Mouse (Mus musculus): Measurements from ENCODE around the gene Abl2. TPM values are rescaled to one million over a fixed set of nuclear protein-coding genes. Genes with fewer than 3 reads are reported as not detected.
A peak's percentile ranks its signal among the peaks of the same experiment; 100 is the strongest.
"Not testable (repeated sequence)": the region's sequence is repeated elsewhere in the genome, so short reads cannot be mapped to it uniquely, and the experiment has no call there.

Gene Abl2
- total RNA-seq (2012; rRNA removed), result 41.1 and 42.3 TPM in 2 replicates

DNA sequence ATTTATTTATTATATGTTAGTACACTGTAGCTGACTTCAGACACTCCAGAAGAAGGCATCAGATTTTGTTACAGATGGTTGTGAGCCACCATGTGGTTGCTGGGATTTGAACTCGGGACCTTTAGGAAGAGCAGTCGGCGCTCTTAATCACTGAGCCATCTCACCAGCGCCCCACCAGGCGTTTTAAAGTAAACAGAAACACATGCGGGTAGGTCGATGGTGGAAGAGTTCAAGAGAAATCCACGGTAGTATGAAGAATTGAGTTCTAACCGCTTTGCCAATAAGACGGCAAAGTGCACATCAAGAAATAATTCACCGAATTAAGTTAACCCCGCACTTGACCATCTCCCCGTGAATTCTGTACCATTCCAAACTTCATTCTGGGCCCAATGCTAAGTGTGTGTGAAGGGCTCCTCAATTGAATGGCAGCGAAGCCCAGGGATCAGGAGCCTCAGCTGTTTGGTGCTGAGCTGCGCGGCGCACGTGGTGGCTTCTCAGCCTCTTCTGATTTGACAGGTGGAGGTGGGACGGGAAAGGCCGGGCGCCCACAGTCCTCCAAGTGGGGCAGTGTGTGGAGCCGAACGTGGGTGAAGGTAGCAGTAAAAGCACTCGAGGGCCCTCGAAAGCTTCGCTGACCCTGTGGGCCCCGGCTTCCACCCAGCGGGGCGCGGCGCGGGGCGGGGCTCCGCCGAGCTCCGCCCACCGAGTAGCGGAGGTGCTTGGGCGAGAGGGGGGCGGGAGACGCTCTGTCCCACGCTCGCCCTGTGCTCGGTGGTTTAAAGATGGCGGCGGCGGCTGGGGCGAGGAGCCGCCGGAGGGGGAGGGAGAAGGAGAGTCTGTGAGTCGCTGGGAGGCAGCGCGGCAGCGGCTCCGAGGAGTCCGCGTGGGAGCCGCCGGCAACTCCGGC, at the start of gene Abl2:
Gene Abl2 (plus strand): TSS at position 763 of the 907 bp plus-strand sequence.
- TF ChIP-seq ZNF384 (IDR thresholded peaks at IDR 0.05; ENCODE audit: low read depth, low read length) (no peak), HCFC1 (IDR thresholded peaks at IDR 0.05; ENCODE audit: borderline replicate concordance, insufficient read depth, low read length) (peak; percentile 39; the same call in 1 of the 2 replicates)
- Histone ChIP-seq H3K9me3 (ENCODE audit: control insufficient read depth, insufficient read depth, low read depth, low read length) (no peaks in the 10 kb centered on the region), H3K4me3 (ENCODE audit: insufficient read depth in 1 of 2, low read depth in 1 of 2, low read length in 2 of 2, poor library complexity in 1 of 2, severe bottlenecking in 1 of 2) (peak within 1 kb of the TSS; percentile 96 to 99), H3K36me3 (ENCODE audit: control insufficient read depth, insufficient read depth, low read length, poor library complexity, severe bottlenecking) (no peaks in the 10 kb centered on the region), H3K9ac (ENCODE audit: insufficient read depth, low read depth, low read length, poor library complexity, severe bottlenecking) (peak within 1 kb of the TSS; percentile 99), H3K27ac (ENCODE audit: insufficient read depth, low read depth, low read length, poor library complexity, severe bottlenecking) (peak within 1 kb of the TSS; percentile 76), H3K4me1 (ENCODE audit: control insufficient read depth in 2 of 2, insufficient read depth in 2 of 2, low read length in 2 of 2, poor library complexity in 1 of 2) (peaks cover 0 to 2% of the 10 kb centered on the region in 2 experiments; a peak in 1 of 4 replicates)
- in situ Hi-C loops (cut with MboI; ENCODE audit: low sequenced_read_pairs in 2 of 2, unreplicated experiment in 2 of 2), result no loop called here
- peak; percentile 81 for DNase-seq (ENCODE audit: low read depth, low spot score)

DNA sequence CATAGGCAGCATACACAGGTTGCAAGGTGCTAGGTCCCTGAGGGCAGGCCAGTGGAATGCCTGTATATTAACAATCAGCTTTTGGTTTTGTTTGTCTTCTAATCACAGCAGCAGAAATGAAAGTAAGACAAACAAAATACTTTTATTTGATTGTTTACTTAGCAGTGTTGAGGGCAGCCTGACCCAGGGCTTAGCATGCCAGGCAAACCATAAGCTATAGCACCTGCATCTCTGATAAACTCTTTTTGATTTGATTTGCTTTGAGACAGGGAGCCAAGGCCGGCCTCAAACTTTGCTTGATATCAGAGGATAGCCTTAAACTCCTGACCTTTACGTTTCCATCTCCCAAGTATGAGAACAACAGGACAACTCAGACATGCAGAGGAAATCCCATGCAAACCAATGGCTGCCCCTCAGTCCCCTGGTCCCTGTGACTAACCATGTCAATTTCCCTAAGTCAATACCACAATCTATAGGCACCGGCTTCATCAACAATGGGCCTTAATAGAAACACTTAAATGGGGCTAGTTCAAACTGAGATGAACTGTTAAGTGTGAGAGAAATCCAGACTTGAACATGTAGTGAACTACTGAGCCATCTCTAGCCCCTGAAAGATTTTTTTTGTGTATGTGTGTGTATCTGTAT, 38.3 kb upstream of the Abl2 start:
- no peak for DNase-seq (ENCODE audit: low read depth, low spot score)
- TF ChIP-seq ZC3H11A (IDR thresholded peaks at IDR 0.05; ENCODE audit: borderline replicate concordance, low read depth, low read length) (no peak), MAFK (IDR thresholded peaks at IDR 0.05; ENCODE audit: insufficient read depth, low read depth, low read length) (no peak), ZNF384 (IDR thresholded peaks at IDR 0.05; ENCODE audit: low read depth, low read length) (no peak), HCFC1 (IDR thresholded peaks at IDR 0.05; ENCODE audit: borderline replicate concordance, insufficient read depth, low read length) (no peak), CHD2 (IDR thresholded peaks at IDR 0.05; ENCODE audit: low read depth, low read length) (no peak)
- Histone ChIP-seq H3K9me3 (ENCODE audit: control insufficient read depth, insufficient read depth, low read depth, low read length) (0 out of 2 replicates have a peak, but pooled peaks cover 2% of the 10 kb centered on the region), H3K9ac (ENCODE audit: insufficient read depth, low read depth, low read length, poor library complexity, severe bottlenecking) (no peak overlapping the region), H3K4me1 (ENCODE audit: control insufficient read depth in 2 of 2, insufficient read depth in 2 of 2, low read length in 2 of 2, poor library complexity in 1 of 2) (no peaks in the 10 kb centered on the region), H3K27ac (ENCODE audit: insufficient read depth, low read depth, low read length, poor library complexity, severe bottlenecking) (no peak overlapping the region), H3K36me3 (ENCODE audit: control insufficient read depth, insufficient read depth, low read length, poor library complexity, severe bottlenecking) (no peaks in the 10 kb centered on the region), H3K4me3 (ENCODE audit: insufficient read depth in 1 of 2, low read depth in 1 of 2, low read length in 2 of 2, poor library complexity in 1 of 2, severe bottlenecking in 1 of 2) (no peak overlapping the region)
- in situ Hi-C loops (cut with MboI; ENCODE audit: low sequenced_read_pairs in 2 of 2, unreplicated experiment in 2 of 2), result no loop called here

DNA sequence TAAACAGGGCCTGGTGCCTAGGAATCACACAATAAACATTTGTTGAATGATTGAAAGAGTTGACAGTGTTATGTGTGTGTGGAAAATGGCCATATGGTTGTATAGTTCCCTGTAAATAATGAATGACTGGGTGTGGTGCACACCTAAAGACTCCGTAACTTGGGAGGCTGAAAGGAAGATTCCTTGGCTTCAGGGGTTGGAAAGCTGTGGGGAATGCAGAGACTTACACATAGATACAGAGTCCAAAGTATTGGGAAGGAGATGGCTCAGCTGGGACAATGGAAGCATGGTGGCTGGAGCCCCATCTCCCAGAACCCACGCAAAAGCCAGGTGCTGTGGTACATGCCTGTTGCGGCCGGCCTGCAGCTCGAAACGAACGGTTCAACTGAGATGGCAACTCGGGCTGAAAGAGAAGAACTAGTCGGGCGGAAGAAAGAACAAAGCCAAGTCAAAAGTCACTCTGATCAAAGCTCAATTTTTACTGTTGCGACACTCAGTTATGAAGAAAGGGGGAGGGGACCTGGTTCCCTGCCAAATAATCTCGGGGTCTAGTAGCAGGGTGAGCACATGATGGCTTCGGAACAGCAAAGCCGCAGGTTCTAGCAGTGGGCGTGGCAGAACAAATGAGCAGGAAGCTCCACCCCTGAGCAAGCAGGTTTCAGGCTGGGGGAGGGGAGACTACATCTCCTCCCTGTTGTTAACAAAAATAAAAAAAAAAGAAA, 36.6 kb upstream of the Abl2 start:
- Histone ChIP-seq H3K9ac (ENCODE audit: insufficient read depth, low read depth, low read length, poor library complexity, severe bottlenecking) (no peak overlapping the region), H3K9me3 (ENCODE audit: control insufficient read depth, insufficient read depth, low read depth, low read length) (0 out of 2 replicates have a peak, but pooled peaks cover 2% of the 10 kb centered on the region), H3K36me3 (ENCODE audit: control insufficient read depth, insufficient read depth, low read length, poor library complexity, severe bottlenecking) (no peaks in the 10 kb centered on the region), H3K4me1 (ENCODE audit: control insufficient read depth in 2 of 2, insufficient read depth in 2 of 2, low read length in 2 of 2, poor library complexity in 1 of 2) (no peaks in the 10 kb centered on the region), H3K27ac (ENCODE audit: insufficient read depth, low read depth, low read length, poor library complexity, severe bottlenecking) (no peak overlapping the region), H3K4me3 (ENCODE audit: insufficient read depth in 1 of 2, low read depth in 1 of 2, low read length in 2 of 2, poor library complexity in 1 of 2, severe bottlenecking in 1 of 2) (no peak overlapping the region)
- TF ChIP-seq HCFC1 (IDR thresholded peaks at IDR 0.05; ENCODE audit: borderline replicate concordance, insufficient read depth, low read length) (no peak), ZNF384 (IDR thresholded peaks at IDR 0.05; ENCODE audit: low read depth, low read length) (no peak), ZC3H11A (IDR thresholded peaks at IDR 0.05; ENCODE audit: borderline replicate concordance, low read depth, low read length) (no peak), CHD2 (IDR thresholded peaks at IDR 0.05; ENCODE audit: low read depth, low read length) (no peak), MAFK (IDR thresholded peaks at IDR 0.05; ENCODE audit: insufficient read depth, low read depth, low read length) (no peak)
- no peak for DNase-seq (ENCODE audit: low read depth, low spot score)
- in situ Hi-C loops (cut with MboI; ENCODE audit: low sequenced_read_pairs in 2 of 2, unreplicated experiment in 2 of 2), result no loop called here

DNA sequence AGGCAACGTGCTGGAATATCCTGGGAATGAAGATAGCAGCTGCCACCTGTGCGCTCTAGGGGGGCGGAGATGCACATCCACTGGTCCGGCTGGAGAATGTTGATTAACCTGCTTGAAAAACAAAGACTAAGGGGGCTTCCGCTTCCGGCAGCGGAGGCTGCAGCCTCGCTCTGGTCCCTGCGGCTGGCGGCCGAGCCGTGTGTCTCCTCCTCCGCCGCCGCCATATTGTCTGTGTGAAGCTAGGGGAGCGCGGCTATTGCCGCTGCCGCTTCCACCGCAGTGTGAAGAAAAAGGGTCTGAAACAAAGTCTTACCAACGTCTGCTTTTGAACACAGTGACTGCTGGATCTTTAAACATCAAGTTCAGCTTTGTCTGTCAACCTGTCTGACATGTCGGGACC, 34.7 kb upstream of the Abl2 start, which contains the start of gene Gm10031:
Gene Gm10031 (plus strand): TSS at position 171 of the 400 bp plus-strand sequence.
- H3K27ac ChIP-seq (ENCODE audit: insufficient read depth, low read depth, low read length, poor library complexity, severe bottlenecking); H3K36me3 ChIP-seq (ENCODE audit: control insufficient read depth, insufficient read depth, low read length, poor library complexity, severe bottlenecking); H3K9me3 ChIP-seq (ENCODE audit: control insufficient read depth, insufficient read depth, low read depth, low read length); H3K4me3 ChIP-seq (ENCODE audit: insufficient read depth in 1 of 2, low read depth in 1 of 2, low read length in 2 of 2, poor library complexity in 1 of 2, severe bottlenecking in 1 of 2); DNase-seq (ENCODE audit: low read depth, low spot score); H3K9ac ChIP-seq (ENCODE audit: insufficient read depth, low read depth, low read length, poor library complexity, severe bottlenecking); H3K4me1 ChIP-seq (ENCODE audit: control insufficient read depth in 2 of 2, insufficient read depth in 2 of 2, low read length in 2 of 2, poor library complexity in 1 of 2); in situ Hi-C loops (cut with MboI; ENCODE audit: low sequenced_read_pairs in 2 of 2, unreplicated experiment in 2 of 2): not testable (repeated sequence)

DNA sequence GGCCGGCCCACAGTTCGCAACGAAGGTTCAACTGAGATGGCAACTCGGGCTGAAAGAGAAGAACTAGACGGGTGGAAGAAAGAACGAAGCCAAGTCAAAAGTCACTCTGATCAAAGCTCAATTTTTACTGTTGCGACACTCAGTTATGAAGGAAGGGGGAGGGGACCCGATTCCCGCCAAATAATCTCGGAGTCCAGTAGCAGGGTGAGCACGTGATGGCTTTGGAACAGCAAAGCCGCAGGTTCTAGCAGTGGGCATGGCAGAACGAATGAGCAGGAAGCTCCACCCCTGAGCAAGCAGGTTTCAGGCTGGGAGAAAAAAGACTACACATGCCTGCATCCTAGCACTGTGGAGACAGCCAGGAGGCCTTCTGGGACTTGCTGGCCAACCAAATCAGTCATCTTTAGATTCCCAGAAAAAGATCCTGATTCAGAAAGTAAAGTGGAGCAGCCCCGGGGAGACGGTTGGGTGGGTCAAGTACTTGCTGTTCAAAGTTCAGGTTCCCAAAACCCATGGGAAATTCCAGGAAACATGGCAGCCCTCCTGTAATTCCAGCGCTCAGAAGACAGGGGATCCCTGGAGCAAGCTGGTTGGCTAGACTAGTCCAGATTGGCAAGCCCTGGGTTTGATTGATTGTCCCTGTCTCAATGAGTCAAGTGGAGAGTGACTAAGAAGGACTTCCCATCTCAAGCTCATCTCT, 26.0 kb upstream of the Abl2 start:
- H3K9me3 ChIP-seq (ENCODE audit: control insufficient read depth, insufficient read depth, low read depth, low read length); in situ Hi-C loops (cut with MboI; ENCODE audit: low sequenced_read_pairs in 2 of 2, unreplicated experiment in 2 of 2): not testable (repeated sequence)

More for the DNA sequence above, 26.0 kb upstream of the Abl2 start:
- not testable (repeated sequence) for H3K27ac ChIP-seq (ENCODE audit: insufficient read depth, low read depth, low read length, poor library complexity, severe bottlenecking); H3K4me1 ChIP-seq (ENCODE audit: control insufficient read depth in 2 of 2, insufficient read depth in 2 of 2, low read length in 2 of 2, poor library complexity in 1 of 2); DNase-seq (ENCODE audit: low read depth, low spot score); H3K36me3 ChIP-seq (ENCODE audit: control insufficient read depth, insufficient read depth, low read length, poor library complexity, severe bottlenecking)
- Histone ChIP-seq H3K4me3 (ENCODE audit: insufficient read depth in 1 of 2, low read depth in 1 of 2, low read length in 2 of 2, poor library complexity in 1 of 2, severe bottlenecking in 1 of 2) (peak overlapping the region in 1 of 2 experiments; percentile 32; a peak in 1 of 4 replicates), H3K9ac (ENCODE audit: insufficient read depth, low read depth, low read length, poor library complexity, severe bottlenecking) (peak overlapping the region; percentile 40; the same call in 1 of the 2 replicates)
